Mouse (Mus musculus): Measurements from ENCODE around the gene Adcy10.

Gene Adcy10

DNA sequence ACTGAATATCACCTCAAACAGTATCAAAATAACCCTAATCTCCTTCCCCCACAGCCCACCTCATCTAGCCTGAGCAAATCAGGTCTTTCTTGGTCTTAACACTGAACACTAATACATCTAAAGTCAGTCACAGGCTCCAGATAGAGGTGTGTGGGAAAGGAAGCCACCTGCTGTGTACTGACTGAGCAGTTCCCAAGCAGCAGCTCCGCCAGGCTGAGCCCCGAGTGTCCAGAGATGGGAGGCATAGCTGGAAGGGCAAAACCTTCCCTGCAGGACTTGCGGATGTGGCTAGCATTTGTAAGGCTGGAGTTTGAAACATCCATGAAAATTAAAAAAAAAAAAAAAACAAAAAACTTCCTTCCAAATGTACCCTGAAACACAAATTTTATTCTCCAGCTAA is 120.1 kb downstream of the Adcy10 start:
- DNase-seq: no peak

DNA sequence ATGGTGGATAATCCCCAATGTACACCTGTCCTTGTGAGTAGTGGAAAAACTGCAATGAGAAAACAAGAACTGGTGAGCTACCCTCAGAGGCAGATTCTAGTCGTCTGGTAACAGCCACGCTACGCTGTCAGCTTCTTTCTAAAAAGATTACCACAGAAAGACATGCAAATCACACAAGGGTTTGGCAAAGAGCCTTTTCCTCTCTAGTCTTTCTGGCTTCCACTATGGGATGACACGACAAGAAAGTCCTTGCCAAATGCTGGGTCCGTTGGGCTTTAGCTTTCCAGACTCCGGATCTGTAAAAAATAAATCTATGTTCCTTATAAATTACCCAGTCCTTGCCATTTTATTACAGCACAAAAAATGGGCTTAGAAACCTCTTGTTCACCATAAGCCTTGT is 120.8 kb downstream of the Adcy10 start:
- DNase-seq: no peak

DNA sequence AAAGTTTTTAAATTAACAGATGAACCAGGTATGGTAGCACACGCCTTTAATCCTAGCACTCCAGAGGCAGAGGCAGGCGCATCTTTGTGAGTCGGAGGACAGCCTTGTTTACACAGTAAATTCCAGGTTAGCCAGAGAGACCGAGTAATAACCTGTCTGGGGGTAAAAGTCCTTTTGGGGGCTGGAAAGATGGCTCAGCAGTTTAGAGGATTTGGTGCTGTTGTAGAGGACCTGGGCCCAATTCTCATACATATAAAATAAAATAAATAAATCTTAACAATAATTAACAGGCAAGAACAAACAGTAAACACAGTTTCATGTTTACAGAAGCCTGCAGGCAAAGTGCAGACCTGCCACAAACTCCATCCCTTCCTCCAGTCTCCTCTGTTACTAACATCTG is 123.9 kb downstream of the Adcy10 start:
- DNase-seq: no peak

DNA sequence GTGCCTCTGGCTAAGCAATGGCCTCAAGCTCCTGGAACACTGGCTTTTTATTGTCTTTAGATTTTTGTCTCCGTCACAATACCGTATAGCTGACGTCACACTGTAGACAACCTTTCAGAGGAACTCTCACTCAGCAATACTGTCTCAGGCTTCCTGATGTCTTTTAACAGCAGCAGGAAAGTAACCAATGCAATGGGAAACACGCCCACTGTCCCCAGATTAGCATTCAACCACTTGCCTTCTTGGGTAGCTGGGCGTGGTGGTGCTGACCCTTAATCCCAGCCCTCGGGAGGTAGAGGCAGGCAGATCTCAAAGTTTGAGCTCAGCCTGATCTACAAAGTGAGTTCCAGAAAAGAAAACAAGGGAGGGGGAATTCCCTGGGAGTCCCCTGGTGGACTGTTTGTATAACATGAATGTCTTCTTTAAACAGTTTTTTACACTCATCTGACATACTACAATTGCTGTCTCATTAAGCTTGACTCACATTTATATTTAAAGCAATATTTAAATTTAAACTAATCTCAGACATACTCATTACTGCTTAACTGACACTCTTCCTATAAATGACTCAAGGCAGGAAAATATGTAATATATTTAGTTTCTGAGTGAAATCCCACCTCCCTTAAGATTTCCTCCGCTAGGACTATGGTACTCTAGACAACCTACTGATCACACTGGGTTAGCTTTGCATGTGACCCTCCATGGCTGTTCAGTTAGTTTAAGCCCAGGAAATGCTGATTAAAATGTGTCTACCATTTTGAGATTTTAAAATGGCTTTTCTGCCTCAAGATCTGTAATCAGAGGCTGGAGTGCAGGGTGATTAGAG is 124.7 kb downstream of the Adcy10 start:
- DNase-seq: no peak

DNA sequence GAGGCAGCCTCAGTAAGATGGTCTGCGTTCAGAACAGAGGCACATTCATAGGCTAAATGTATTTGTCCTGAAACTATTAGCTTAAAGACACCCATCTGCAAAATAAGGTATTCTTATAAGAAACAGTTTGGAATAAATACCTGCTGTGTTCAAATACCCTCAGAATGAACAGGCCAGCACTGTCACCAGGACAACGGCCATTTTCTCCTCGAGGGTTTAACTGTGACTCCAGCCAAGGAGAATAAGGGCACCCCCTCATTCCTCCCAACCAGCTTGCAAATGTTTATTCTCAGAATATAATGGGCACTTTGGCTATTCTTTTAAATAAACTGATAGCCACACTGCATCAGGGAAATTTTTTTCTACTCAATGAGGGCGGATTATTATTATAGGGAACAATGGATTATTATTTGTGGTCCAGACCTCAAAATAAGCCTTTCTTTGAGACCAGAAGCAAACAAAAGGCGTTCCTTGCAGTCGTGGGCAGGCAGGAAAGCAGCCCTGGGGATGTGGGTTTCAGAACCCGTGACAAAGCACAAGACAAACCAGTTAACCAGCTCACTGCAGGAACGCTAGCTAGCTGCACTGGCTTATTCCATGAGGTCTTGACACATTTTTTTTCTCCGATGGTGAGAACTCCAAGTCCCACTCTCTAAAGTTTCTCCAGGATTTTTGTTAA is 125.5 kb downstream of the Adcy10 start:
- no peak for DNase-seq

DNA sequence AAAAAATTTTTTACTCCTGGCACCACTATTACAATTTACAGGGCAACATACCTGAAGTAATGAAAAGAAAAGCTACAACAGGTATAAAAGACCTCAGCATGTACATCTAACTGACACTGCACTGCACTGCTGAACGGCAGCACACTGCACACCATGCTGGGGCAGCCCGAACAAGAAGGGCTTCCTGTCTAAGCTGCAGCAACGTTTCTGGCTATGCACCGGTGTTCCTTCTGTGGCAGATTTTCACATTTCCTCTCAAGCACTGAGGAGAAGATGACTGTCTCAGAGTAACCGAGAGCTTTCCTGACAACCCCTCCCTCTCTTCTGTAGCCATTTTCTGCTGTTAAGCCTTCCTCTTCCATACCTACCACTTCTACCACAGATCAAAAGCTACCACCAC is 127.7 kb downstream of the Adcy10 start:
- DNase-seq: no peak

DNA sequence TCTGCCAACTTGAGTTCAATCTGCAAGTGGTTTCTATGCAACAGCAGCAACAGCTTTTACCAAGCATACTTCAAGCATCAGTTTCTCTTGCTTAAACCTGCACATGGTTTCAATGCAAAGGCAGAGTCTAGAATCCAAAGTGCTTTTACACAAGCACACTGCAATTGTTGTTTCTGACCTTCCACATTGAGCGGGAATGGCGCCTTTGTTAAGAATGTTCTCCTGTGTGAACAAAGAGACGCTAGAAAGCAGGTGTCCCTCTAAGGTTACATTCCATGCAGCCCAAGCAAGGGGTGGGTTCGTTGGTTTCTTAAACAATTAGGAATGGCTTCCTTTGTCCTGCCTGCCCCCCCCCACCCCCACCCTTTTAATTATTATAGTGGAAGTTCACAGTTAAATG is 128.9 kb downstream of the Adcy10 start:
- DNase-seq: no peak

DNA sequence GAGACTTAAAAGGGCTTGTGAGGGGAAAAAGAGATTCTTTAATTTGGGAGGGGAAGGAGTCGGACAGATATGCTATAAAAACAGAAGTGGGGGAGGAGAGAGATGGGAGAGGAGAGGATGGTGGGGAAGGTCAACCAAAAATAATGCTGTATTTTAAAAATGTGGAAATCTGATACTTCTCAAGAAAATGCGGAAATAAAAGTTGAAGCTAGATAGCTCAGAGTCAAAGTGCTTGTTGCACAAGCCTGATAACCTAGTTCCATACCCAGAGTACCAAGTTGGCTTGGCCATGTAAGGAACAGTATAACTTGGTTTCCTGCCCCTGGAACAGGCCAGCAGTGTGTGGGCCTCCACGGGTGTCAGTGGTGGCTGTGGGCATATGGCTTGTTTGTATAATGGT is 129.8 kb downstream of the Adcy10 start:
- no peak for DNase-seq

DNA sequence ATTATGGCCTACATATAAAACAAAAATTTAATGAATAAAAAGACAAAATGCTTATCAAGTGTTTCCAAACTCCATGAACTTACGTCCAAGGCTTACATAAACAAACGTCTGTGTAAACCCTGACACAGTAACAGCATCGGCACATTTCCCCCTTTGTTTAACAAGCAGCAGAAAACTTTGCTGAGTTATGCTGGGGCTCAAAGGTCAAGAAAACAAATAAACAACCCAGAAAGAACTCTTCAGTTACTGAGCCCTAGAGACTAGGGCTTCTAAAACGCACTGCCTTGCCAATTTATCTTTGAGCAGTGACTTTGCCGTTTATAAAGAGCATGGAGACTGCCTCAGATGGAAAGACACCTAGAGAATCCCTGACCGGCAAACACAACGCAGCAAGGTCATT is 131.7 kb downstream of the Adcy10 start:
- no peak for DNase-seq

DNA sequence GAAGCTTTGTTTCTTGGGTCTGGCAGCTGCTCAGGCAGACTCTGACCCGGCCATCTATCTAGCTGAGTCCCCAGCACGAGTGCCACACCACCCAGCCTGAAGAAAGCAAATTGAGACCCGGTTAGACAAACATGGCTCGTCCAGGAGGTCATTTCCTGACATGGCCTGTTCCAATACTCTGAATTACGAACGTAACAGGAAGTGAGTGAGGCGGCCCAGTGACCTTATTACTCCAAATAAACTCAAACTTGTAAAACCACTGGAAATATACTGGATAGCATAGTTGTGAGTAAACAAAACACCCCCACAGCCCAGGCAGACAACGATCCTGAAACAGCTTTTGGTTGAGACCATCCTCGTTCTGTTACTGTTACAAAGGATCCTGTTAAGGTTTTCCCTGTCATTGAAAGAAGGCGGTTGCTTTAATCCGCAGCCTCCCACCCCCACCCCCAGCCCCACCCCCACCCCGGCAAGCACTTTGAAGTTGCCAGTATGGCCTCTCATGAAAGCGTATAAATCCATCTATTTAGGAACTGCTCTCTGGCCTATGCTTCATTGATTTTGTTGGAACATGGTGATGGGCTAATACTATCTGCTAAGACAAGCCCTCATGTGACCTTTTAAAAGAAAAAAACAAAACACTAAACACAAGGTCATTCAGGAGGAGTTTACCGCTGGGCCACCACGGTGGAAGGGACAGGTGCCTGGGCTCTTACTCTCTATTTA is 132.3 kb downstream of the Adcy10 start:
- DNase-seq: peak; percentile 58

DNA sequence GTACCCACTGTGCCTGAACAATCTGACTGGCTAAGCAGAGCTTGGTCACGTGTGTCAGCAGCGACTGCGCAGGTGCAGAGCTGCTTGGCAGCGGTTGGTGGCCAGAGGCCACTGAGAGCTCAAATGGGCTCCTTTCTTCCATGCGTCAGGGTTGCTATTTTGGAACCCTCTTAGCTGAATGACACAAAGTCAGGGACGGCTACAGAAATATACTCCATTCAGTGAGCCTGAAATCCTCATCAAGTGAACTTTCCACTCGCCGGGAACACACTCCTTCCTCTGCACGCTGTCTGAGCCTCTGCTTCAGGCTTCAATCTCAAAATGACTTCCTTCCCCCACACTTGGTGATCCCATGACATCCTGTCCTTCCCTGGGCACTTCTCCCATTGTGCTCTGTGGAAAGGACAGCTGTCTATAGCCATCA is 133.2 kb downstream of the Adcy10 start:
- peak; percentile 45 for DNase-seq

DNA sequence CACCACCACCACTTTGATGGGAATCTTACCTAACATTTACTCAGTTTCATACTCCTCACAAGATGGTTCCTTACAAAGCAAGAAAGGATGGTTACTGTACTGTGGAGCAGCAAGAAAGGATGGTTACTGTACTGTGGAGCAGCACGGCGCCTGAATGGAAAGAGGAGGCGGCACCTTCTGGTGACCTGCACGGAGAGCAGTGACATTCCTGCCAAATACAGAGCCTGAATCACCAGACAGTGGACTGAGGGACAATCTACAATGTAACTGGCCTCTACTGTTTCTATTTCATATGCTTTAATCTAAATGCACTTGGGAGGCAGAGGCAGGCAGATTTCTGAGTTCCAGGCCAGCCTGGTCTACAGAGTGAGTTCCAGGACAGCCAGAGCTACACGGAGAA is 140.1 kb downstream of the Adcy10 start:
- DNase-seq: no peak

DNA sequence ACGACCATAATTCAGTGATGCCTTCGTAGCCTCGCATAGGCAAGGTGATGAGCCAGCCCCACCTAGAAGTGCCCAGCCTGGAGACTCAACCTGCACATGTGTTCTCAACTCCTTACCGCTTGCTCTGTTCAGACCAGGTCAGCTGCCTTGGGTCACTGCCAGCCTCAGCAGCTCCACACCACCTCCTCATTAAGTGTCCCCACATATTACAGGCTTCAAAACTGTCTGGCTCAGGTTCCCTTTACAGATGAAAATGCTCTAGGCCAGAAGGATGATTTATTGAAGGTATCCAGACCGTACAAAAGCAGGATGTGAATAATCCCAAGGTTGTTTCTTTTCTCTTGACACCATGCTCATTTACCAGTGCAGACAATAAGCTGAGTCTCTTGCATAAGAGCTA is 140.9 kb downstream of the Adcy10 start:
- DNase-seq: peak; percentile 37
